Mouse (Mus musculus): ENCODE measurements at regions not wholly inside any gene's neighbourhood (a gene's known extent, or its start where the extent isn't known, plus 50 kb on each side); places are given as distances from the start of the nearest gene placed in this dataset.
A peak's percentile ranks its signal among the peaks of the same experiment; 100 is the strongest.

DNA sequence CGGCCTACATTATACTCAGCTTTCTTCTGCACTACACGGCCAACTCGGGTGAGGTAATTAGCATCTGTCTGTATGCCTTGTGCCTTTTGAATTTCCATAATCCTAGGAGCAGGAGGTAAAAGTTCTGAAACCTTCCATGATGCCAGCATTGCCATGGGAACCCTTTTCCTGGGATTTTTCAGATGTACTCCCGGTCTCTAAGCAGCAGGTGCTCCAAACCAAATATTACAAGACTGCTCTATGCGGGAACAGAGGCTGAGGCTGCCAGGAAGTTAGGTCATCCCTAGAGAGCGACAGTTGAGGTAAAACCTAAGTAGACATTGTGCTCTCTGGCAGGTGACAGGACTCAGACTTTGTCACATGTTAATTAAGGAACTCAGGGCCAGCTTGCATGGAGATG is 501.0 kb upstream of the Mgmt start:
- intact Hi-C loops (cut with DNase I): no loop called here
- DNase-seq: no peak

DNA sequence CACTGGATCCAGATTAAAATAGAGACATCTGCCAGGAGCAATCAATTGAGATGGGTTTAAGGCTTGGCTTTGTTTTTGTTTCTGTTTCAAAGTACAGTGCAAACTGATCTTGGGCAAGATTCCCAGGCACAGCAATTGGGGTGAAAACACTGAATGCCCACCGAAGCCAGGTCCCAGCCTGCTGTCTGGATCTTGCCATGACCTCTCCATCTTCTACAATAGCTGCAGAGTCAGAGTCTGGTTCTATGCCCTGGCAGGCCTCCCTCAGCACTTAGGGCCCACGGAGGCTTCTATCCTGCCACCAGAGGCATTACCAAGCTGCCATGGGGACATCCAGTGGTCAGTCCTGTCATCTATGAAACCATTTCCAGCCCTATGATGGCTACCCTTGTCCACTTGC is 498.6 kb upstream of the Mgmt start:
- intact Hi-C loops (cut with DNase I): no loop called here
- DNase-seq: no peak

DNA sequence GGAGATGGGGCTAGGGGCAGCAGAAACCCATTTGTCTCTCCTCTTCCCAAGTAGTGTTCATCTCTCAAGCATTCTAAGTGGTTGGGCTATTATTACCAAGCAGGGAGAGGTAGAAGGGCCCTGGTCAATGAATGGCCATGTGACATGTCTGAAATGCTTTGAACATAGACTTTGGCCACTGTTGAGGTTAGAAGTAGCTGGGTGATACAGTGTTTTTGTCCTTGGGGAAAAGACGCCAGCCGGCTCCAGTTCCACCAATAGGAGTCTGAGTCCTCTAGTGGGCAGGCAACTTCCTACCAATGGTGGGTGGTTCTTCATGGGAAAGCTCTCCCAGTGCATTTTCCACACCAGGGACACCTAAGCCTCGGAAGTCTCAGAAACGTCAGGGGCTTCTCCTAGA is 497.3 kb upstream of the Mgmt start:
- no peak for DNase-seq
- intact Hi-C loops (cut with DNase I): no loop called here

DNA sequence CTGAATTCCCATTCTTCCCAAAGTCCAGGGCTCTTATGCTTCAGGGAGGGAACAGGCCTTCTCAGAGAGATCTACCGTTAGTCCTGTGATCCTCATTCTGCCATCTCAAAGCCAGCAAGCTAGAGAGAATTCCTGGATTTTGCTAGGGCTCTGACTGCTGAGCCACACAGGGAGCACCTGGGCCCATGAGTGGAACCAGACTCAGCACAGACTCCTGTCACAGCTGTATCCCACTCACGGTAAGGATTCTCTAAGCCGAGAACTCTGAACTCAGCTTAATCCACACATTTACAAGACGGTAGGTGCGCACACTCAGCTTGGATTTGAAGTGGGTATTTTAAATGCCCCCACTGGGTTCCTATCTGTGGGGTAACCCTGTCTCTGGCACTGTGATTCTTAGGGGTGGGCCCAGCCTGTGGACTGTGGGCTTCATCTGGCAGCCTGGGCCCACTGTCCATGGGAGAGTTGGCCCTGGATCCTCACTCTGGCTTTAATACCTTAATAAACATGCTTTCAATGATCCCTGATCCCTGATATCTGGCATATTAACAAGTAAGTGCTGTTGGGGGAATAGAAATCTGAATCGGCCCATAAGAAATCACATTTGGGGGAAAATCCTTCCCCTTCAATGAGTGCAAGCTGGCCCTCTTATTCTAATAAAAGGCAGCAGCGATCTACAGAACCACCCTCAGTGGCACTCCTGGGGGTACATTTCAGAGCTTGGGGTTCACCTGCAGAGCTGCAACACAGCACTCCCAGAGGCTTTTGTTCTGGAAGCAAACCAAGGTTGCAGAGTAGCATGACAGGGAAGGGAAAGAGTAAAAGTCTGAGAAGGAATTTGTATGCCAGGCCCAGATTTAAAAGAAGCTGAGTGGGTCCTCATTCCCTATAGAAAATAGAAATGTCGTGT is 491.5 kb upstream of the Mgmt start:
- no peak for DNase-seq

DNA sequence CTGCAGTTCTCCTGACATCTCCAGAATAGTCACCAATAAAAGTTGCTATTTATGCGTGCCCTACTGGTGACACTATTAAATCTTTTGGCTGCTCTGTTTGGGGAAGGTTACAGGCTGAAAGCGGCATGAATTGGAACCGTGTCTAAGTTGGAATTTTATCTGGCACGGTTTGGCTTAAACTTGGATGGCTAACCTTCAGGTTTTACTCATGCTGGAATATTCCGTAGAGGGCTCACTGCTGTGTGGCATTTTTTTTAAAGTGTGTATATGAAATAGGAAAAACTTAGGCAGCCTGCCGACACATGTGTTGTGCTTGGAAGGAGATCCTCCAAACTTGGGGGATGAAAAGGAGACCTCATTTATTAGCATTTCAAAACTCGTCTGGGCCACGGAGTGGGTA is 489.0 kb upstream of the Mgmt start:
- no peak for DNase-seq
- intact Hi-C loops (cut with DNase I): loop anchor here (5.0 kb wide), 1 partner anchor 72 kb away; no protein-coding TSS in a partner anchor

More for the DNA sequence above, 491.5 kb upstream of the Mgmt start:
- intact Hi-C loops (cut with DNase I): no loop called here

DNA sequence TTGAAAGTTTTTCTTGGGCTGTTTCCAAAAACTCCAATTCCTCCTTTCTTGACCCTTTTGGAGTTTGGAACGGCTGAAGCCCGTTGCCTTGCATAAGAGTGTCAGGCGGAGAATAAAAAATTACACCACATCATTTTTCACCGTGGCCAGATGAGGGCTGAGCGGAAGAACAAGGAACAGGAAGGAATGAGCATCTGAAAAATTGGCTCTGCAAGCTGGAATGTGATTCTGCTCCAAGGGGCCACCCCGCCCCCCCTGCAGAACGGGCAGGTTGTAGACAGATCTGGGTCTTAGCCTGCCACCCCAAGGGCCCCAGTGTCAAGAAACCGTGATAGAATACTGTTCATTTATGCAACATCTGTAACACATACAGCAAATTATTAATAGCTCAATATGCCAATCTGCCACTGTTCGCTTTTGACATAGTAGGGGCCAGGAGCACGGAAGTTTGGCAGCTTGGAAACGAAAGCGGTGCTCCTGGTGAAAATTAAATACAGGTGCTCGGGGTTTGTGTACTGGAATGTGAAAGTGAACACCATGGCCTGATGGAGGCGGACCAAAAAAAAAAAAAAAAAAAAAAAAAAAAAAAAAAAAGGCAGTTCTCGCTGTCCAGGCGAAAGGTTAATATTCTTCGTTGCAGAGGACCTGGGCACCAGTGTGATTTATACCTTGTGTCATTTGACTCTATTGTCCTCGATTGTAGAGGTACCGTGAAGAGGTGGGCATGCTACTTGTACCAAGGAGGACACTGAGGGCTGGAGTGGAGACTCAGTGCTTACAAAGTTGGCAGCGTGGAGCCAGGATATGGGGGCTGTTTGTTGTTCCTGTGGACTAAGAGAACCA is 487.9 kb upstream of the Mgmt start:
- DNase-seq: peak; percentile 32 to 37
- intact Hi-C loops (cut with DNase I): loop anchor here (5.0 kb wide), 1 partner anchor 71 kb away; no protein-coding TSS in a partner anchor

DNA sequence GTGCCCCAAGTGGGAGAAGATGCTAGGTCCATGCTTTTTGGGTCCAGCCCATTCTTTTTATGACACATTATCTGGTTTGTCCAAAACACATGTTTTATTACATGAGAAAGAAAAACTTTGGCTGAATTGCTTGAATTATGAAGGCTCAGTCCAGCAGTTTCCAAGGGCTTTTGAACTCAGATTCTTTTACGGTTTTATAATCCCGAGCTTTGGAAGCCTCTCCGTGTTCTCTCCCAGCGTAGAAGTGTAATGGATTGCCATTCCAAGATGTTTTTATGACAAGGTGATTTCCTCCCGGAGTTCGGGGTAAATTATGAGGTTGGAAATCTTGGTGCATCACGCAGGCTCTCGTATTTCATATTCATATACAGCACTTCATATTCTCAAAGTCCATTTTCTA is 479.6 kb upstream of the Mgmt start:
- DNase-seq: no peak
- intact Hi-C loops (cut with DNase I): no loop called here

DNA sequence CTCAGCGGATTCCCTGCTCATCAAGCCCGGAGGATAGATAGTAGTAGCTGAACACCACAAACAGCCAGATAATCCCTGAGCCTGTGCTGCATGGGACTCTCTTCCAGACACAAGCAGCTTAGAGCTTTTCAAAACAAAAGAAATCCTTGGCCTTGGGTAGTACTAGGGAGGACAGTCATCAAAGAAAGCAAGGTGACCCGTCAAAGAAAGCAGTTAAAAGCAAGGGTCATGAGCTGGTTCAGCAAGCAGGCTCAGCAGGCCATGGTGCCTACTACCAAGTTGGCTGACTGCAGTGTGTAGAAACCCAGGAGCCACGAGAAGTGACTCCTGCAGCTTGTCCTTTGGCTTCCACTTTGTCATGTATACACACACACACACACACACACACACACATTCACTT is 477.1 kb upstream of the Mgmt start:
- intact Hi-C loops (cut with DNase I): no loop called here
- DNase-seq: no peak

DNA sequence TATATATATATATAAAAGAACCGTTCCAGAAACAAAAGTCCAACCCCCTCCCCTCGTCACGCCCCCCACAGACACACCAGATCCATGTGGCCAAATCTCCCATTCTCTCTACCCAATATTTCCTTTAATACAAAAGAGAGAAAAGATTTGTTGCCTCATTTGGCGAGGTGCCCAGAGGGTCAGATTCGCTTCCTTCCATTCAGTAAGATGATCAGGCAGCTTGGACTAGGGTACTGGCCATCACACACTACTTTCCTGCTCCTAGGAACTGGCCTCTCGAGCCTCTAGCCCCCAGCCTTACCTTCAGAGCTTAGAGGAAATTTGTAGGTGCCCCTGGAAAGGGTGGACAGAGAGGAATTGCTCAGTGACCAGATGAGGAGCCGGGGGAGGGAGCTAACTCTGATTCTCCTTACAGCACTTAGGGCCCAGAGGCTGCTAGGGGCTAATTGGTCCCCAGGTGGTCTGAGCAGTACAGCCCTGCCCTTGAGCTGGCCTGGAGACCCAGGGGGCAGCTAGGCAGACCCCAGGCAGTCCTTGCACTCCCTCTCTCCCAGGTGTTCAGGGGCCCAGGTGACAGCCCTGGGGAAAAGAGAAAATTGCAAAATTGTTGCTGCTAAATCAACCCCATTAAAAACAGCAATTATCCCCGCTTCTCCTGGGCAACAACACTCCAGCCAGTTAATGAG is 470.4 kb upstream of the Mgmt start:
- no peak for DNase-seq
- intact Hi-C loops (cut with DNase I): no loop called here

DNA sequence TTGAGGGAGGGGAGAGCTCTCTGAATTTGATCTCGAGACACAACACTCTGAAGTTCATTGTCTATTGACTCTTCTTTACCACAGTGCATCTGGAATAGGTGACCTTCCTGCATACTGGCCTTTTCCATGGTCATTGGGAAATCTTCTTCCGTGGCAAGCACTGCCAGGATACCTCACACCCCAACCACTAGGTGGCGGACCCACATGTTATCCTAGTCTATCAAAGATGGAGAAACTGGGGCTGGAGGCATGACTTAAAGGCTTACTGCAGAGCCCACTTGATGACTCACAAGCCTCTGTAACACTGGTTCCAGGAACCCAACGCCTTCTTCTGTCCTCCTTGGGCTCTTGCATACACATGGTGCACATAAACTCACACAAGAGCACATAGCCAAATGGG is 467.2 kb upstream of the Mgmt start:
- intact Hi-C loops (cut with DNase I): no loop called here
- no peak for DNase-seq

DNA sequence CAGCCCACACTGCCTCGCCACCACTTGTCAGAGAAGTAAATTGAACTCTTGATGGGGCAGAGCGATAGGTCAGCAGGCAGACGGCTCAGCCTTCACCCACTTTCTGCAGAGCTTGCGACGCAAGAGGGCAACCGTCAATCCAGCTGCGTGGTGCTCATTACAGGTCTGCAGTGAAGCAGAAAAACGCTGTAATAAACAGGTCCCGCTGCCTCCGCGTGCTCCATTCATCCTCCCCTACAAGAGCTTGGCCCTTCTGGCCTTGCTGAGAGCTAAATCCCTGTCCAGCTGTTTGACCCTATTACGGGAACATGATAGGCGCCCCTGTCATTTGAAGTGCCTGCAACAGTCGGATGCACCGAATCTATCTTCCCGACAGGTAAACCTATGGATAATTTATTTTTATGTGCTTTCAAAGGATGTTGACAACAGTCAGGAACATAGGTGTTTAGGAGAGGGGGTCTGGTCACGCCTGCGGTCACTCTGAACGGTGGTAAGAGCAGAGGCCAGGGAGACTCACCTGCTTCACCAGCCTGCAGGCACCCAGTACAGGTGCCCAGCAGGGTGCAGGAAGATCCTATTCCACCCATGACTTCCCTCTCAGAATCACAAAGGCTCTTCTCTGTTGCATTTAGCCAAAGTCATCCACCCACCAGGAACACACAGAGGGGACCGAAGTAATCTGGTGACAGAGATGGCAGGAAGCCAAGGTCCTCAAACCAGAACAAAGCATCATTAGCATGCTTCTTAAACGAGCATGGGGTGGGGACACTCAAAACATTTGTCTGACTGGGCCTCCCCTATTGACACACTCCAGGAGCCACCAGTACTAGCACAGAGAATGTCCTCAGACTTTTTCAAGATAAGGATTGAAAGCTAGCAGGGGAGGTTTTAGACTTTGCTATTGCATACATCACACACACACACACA is 464.1 kb upstream of the Mgmt start:
- intact Hi-C loops (cut with DNase I): no loop called here
- no peak for DNase-seq

DNA sequence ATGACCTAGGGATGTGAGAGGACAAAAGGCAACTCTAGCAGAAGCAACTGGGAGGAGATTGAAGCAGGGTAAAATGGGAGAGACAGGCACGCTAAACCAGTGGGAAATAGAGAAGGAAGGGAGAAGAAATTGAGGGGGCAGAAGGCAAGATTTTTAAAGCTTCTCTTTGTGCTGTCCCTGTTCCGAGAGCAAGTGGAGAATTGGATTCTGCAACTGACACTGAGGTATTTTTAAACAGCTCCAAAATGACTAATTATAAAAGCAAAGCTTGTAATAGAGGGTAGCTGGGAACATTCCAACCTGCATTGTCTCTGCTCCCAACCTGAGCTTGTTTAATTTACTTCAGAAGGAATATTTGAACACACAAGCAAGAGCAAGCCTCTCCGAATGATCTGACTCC is 460.7 kb upstream of the Mgmt start:
- intact Hi-C loops (cut with DNase I): no loop called here
- DNase-seq: no peak

DNA sequence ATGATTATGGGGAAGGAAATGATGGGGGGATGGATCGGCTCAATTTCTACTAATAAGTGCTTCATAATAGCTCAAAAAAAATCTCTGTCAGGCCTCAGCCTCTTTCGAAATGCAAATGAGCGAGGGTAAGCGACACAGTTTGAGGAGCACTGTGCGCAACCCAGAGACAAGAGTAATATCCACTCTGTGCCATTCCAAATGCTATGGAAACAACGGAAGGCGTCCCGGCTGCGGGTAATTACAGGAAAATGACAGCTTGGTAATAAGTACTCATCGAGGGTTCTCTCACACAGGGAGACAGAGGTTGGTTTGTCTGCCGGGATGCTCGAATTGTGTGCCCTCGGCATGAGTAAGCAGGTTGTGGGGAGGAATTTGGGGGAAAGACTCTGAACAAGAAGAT is 459.9 kb upstream of the Mgmt start:
- intact Hi-C loops (cut with DNase I): no loop called here
- DNase-seq: no peak

DNA sequence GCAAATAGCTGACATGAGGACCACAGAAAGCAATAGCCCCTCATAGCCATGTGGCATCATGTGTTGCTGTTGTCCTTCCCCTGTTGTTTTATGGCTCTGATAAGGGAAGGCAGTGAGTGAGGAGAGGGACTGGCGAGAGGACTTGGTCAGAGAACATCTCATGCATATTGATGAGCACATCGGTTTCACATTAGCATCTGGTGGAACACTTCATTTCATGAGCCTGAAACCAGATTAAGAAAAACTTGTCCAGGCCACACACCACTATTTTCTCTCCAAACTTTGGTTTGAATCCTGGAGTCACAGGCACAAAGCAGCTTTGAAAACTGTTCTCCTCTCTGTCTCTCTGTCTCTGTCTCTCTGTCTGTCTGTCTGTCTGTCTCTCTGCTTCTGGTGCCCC is 451.0 kb upstream of the Mgmt start:
- intact Hi-C loops (cut with DNase I): no loop called here
- DNase-seq: no peak

DNA sequence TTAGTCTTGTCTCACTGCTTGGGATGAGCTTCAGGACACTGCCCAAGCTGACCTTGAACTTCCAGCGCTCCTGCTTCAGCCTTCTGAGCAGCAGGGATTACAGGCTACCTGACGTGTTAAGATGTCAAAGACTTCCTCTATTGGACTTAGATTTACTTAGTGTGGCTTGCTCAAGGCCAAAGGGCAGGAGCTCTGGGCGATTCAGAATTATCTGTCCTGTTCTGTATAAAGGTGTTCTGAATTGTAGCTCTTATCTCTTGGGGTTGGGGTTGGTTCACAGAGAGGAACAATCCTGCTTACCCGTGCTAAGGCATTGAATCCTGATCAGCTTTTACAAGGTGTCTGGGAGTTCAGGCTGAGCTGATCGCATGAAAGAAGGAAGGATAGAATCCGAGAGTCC is 449.3 kb upstream of the Mgmt start:
- no peak for DNase-seq
- intact Hi-C loops (cut with DNase I): no loop called here

DNA sequence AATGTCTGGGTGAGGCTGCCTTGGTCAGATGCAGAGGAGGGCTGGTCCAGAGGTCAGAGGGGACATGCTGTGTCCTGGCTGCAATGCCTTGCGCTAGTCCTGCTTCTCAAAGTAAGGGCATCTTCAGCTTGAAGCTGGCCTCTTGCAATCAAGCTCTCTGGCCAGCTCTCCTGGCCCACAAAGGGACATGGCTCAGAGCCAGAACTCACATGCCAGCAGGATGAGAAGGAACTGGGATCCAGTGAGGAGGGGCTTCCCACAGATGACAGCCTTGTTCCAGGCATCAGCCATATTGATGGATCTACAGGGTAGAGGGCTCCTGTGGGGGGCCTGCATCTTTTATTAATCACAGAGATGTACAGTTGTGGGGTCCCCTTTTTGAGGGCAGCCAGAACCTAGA is 445.1 kb upstream of the Mgmt start:
- intact Hi-C loops (cut with DNase I): no loop called here
- no peak for DNase-seq

DNA sequence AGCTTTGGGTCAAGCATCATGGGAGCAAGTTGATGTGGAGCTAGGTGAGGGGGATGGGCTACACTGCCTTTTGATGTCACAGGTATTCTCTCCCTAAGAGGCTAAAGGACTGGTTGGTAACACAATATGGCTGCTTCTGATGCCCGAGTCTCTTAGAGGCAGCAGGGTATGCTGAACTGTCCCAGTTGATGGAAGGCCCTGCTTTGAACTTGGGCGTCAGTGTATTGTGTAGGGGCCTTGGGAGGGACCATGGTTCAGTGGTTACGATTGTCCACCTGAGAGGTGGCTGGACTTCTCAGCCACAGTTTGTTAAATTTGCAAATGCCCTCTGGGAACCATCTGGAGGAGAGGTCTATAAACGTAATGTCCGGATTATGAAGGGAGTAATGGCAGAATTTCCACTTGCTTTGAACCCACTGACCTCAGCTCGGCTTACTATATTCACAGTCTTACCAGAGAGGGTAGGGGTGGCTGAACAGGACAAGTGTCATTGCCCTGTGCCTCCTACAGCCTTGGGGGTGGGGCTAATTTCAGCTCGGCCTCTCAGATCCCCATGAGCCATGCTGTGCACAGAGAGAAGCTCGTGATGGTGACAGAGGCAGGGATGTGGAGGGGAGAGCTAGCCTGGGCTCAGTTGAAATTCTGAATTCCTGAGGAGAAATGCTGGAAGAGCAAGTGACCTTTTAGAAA is 442.6 kb upstream of the Mgmt start:
- DNase-seq: no peak
- intact Hi-C loops (cut with DNase I): no loop called here

DNA sequence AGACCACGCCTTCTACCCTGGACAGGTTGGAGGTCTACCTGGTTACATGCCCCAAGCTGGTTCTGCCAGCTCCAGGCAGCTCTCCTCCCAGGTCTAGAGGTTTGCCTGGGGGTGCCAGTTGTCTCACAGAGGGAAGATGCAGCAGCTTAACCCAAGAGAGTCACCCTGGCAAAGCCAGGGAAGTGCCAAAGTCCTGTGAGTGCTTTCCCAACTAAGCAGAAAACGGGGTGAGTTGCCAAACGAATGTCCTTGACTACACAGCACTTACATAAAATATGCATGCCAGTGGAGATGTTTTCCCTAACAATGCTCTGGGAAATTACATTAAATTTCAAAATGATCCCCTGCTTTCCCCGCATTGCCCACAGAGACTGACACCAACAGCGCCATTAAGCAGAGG is 441.9 kb upstream of the Mgmt start:
- no peak for DNase-seq

DNA sequence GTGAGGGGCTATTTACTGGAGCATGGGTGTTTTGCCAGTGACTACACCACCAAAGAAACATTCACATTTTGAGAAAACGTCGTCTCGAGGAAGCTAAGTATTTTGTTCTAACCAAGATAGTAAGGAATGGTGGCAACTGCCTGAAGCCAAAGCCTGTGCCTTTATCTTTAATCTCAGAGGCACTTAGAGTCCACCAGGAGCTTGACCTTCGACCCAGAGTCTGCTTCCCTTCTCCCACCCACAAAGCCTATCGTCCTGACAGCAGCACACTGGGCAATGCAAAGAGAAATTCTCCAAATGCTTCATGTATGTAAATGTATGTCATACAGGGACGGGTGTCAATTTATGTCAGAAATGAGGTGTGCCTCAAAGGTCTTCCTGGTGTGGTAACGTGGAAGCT is 437.2 kb upstream of the Mgmt start:
- intact Hi-C loops (cut with DNase I): loop anchor here (2.0 kb wide), 1 partner anchor 20 kb away; no protein-coding TSS in a partner anchor
- DNase-seq: no peak

More for the DNA sequence above, 441.9 kb upstream of the Mgmt start:
- intact Hi-C loops (cut with DNase I): no loop called here

All from heart, postnatal 36 days (tissue).